Mouse (Mus musculus) right cerebral cortex, postnatal 25 days (tissue): ENCODE results near the gene Piezo1.

Experiments used
- DNase-seq: peaks from one replicate; pipeline ENCODE4 v3.0.0; 2022

The Piezo1 gene

DNA sequence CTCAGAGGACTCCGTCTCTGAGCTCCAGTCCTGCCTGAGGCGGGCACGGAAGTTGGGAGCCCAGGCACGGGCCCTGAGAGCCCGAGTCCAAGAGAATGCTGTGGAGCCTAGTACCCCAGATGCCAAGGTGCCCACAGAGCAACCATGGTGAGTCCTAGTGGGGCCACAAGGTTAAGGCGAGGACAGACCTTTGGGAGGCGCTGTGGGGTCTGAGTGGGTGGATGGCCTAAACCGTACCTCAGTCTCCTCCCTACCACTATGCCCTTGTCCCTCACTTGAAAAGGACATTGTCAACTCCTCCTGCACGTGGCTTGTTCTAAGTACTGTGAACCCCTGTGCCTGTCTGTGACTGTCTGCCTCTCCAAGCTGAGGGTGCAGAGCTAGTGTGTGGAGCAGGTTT is 18.2 kb upstream of the Piezo1 start:
- DNase-seq = no peak

DNA sequence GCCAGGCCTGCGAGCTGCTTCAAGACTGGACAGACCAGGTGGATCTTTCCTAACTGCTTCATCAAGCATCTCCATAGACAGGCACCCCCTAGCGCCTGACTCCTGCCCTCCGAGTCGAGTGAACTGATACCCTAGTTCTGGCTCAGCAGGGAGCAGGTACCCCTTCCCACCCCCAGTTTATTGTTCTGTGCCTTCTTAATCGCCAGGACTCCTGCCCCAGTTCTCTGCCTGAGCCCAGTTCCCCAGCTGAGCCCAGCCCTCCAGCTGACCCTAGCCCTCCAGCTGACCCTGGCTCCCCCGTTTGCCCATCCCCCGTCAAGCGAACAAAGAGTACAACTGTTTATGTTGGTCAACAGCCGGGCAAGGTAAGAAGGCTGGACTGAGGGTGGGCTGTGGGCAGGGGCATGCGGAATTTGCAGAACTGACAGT is 17.8 kb upstream of the Piezo1 start:
- no peak for DNase-seq

DNA sequence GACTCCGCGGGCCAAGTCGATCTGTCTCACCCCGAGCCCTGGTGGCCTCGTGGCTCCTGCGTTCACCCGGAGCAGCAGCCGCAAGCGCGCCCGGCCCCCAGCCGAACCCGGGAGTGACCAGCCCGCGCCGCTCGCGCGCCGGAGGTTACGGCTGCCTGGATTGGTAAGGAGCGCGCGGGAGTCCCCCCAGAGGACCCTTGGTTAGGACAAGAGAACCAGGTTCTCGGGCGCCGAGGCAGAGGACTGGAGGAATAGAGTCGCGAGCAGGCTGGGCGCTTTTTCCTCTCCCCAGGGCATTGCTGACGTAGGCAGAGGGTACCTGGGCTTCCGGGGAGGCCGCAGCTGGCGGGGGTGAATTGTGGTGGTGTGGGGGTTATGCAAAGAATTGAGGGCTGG is 17.0 kb upstream of the Piezo1 start:
- no peak for DNase-seq

DNA sequence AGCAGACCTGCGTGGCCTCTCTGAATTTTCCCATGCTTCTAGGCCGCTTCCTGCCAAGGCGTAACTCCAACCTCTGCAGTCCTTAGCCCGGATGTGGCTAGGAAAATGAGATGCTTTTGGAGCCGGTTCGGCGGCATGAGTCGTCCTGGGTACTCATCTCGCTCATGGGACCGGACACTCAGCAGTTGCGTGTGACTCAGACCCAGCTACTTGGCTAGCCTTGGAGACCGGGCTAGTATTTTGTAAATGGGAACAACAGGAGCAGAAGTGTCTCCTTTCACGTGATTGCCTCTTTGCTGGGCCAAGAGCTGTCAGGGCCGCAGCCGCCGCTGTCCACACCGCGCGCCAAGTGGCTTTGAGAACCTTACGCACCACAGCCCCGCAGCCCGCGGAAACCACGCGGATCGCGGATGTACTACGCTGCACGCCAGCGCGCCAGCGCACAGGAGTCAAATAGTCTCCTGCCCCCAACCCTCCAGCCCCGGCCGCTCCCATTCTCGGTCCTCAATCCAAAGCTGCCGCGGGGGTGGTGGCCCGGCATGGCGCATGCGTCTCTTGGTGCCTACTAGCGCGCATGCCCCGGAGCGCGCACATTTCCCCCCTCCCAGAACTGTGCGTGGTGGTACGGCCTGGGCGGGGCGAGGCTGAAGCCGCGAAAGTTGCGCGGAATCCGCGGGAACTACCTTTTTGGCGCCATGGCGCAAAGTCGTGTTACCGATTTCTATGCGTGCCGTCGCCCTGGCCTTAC is 16.4 kb upstream of the Piezo1 start, which contains the start of gene Cdt1:
Gene Cdt1 (plus strand): TSS at position 655 of the 748 bp plus-strand sequence.
- DNase-seq = peak; percentile 96

DNA sequence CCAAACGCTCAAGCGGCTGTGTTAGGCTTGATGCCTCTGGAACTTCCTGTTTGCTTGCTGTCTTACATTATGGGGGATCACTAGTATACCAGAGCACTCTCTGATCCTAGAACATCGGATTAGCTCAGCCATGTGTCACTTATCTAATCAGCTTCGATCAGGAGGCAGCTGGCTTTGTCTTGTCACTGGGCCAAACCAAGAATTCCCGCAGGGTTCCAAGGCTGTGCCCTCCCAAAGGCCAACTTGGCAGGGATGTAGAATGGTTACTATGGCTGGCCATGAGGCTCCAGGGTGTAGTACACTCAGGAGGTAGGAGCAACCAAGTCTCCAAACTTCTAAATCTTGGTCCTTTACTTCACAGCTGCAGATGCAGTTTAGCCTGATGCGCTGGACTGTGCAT is 15.6 kb upstream of the Piezo1 start:
- no peak for DNase-seq

GRCm38 (mm10) chr8:122564363-122565352 is 13.5 kb upstream of the Piezo1 start:
- no peak for DNase-seq

DNA sequence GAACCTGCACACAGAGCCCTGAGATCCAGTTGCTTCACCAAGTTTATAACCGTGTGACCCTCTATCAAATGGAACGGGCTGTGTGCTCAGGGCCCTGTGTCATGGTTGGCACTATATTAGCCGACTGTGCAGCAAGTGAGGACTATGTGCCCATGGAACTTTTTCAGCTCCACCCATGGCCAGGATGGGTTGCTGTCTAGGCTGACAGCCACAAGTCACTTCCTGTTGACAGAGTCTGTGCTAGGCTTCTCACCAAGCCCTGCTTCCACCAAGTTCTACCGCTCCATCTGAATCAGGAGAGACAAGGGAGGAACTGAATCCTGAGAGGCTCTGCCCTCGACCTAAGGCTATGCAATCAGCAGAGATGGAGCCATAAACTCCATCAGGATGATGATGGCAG is 10.1 kb upstream of the Piezo1 start:
- no peak for DNase-seq

DNA sequence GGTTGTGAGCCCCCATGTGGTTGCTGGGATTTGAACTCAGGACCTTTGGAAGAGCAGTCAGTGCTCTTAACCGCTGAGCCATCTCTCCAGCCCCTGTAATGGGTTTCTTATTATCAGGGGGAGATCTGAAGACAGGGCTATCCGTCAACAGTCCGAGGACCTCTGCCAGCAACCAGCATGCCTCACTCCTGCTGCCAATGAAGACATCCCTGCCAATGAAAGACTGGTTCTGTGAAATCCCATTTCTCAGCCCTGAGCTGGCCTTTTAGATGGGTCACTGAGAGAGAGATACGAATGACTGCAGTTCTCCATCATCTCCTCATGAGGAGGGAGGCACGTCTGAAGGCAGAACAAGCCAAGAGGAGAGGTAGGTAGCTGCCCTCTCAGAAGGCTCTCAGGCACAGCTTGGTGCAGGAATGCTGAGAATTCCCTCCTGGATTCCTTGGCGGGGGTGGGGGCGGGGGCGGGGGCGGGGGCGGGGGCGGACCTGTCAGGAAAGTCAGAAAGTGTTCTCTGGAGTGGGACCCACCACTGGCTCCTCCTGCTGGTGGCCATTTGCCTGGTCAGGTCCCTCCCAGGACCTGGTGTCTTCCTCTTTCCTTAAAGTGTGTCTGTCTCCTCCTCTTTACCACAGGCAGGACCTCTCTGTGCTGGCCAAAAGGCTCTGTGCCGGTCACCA is 7.7 kb upstream of the Piezo1 start:
- DNase-seq = no peak

GRCm38 (mm10) chr8:122557248-122558038 is 6.3 kb upstream of the Piezo1 start:
- DNase-seq = no peak

GRCm38 (mm10) chr8:122556030-122557009 is 5.2 kb upstream of the Piezo1 start:
- no peak for DNase-seq

DNA sequence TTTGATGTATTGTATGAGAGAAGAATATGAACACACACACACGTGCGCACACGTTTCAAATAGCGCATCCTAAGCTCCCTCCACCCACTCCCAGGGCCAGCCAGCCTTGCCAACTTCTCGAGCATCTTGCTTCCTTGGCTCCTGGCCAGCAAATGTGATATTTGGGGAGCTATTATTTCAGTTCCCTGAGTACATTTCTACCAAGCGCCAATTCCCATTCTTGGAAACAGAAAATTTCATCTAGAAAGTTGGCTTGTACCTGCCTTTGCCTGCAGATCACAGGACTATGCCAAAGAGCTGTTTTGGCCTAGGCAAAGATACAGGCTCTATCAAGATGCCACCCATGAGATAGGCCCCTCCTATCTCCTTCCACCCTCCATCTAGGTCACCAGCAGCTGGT is 3.7 kb upstream of the Piezo1 start:
- DNase-seq = peak; percentile 60

DNA sequence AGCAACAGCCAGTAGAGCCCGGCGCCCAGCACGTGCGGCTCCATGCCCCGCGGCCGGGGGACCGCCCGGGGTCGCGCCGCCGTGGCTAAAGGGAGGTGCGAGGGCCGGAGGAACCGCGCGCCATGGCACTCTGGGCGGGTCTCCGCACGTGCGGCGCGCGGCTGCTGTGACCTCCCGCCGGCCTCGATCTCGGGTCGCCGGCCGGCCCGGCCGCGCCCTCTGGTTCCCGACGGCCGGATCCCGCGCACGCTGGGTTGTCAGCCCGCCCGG is 199 bp downstream of the Piezo1 start:
- no peak for DNase-seq

- DNase-seq = no peak
Measured at GRCm38 (mm10) chr8:122550234-122550994, 715 bp downstream of the Piezo1 start.

GRCm38 (mm10) chr8:122548891-122549439 is 2.2 kb downstream of the Piezo1 start:
- no peak for DNase-seq

GRCm38 (mm10) chr8:122548331-122548730 is 2.8 kb downstream of the Piezo1 start:
- DNase-seq = no peak

GRCm38 (mm10) chr8:122547815-122548214 is 3.3 kb downstream of the Piezo1 start:
- no peak for DNase-seq

DNA sequence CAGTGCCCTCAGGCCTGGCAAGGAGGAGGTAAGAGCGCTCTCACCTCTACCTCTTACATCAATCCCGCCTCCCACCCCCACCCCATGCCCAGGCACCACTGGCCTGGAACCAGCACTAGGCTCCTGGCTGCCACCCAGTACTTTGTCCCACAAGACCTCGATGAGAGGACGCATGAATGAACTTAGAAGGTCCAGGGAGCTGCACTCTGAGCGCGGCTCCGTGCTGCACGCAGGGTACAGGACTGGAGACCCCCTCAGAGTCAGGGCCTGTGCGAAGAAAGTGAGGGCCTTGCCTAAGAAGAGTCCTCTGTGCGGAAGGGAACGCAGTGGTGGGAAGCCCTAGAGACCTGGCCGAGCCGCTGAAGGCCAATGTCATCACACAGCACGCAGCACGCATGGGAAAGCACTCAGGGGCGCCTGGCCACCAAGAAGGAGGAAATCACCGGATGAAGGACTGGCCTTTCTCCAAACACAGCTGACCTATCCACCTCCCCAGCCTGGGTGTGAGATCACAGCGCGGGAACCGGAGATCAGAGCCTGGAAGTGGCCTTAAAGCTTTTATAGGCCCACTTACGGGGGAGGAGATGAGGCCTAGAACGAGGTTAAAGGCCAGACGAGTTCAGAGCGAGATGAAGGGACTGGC is 4.2 kb downstream of the Piezo1 start:
- DNase-seq = no peak

GRCm38 (mm10) chr8:122546066-122546755 is 4.9 kb downstream of the Piezo1 start:
- DNase-seq = no peak

- DNase-seq = no peak
Measured at GRCm38 (mm10) chr8:122544138-122544537, 7.0 kb downstream of the Piezo1 start.
